Mouse (Mus musculus) midbrain, embryonic 13.5 days (tissue): ENCODE data around the gene Cmas. TPM values are rescaled to one million over a fixed set of nuclear protein-coding genes. Genes with fewer than 3 reads are reported as not detected.

Experiments
- ATAC-seq: fragments of 200-750 bp; cut with Nextera tagmentation; 2 replicates; pipeline ENCODE4 v1.8.0; 2017; ENCODE audit warnings: mild to moderate bottlenecking, moderate TSS enrichment, moderate library complexity
- H3K27ac ChIP-seq: fragments of 300-500 bp; sonication (generic); 2 replicates; pipeline ENCODE4 v1.5.1; 2015; ENCODE audit warnings: inconsistent platforms, mild to moderate bottlenecking, moderate library complexity
- H3K27me3 ChIP-seq: fragments of 300-500 bp; sonication (generic); 2 replicates; pipeline ENCODE4 v1.6.1; 2015; ENCODE audit warnings: mild to moderate bottlenecking, inconsistent platforms
- H3K36me3 ChIP-seq: fragments of 300-500 bp; sonication (generic); 2 replicates; pipeline ENCODE4 v1.6.1; 2015; ENCODE audit warnings: mild to moderate bottlenecking, inconsistent platforms
- H3K4me1 ChIP-seq: fragments of 300-500 bp; sonication (generic); replicated peaks from 2 replicates; pipeline ENCODE4 v1.6.1; 2015; ENCODE audit warnings: inconsistent platforms
- H3K4me2 ChIP-seq: fragments of 300-500 bp; sonication (generic); replicated peaks from 2 replicates; pipeline ENCODE4 v1.6.1; 2015; ENCODE audit warnings: moderate library complexity, mild to moderate bottlenecking, inconsistent platforms
- H3K4me3 ChIP-seq: fragments of 300-500 bp; sonication (generic); replicated peaks from 2 replicates; pipeline ENCODE4 v1.5.1; 2015; ENCODE audit warnings: mild to moderate bottlenecking, inconsistent platforms
- H3K9ac ChIP-seq: fragments of 300-500 bp; sonication (generic); replicated peaks from 2 replicates; pipeline ENCODE4 v1.6.1; 2015; ENCODE audit warnings: mild to moderate bottlenecking, inconsistent platforms
- H3K9me3 ChIP-seq: fragments of 300-500 bp; sonication (generic); 2 replicates; pipeline ENCODE4 v1.6.1; 2016; ENCODE audit warnings: mild to moderate bottlenecking, inconsistent platforms
- WGBS: fragments of 180-500 bp; shearing (Covaris S2); methylation state at CpG from one replicate; pipeline ENCODE4 v1.1.7; 2015; 5-methylcytosine and 5-hydroxymethylcytosine counted together
- polyA plus RNA-seq: library from polyadenylated mRNA; unstranded; fragments of >200 nt; fragmentation: Nextera tagmentation; extraction: Ambion mirVana; gene quantifications from 2 replicates; pipeline ENCODE4 v1.2.1, GENCODE M21; 2015

The Cmas gene
- polyA plus RNA-seq, 1 experiment from 2014 or later = 183 TPM

- no peaks in the 10 kb centered on the region for H3K9me3 ChIP-seq
- no peaks in the 10 kb centered on the region for H3K36me3 ChIP-seq
- H3K27me3 ChIP-seq = no peaks in the 10 kb centered on the region
- ATAC-seq = 0 out of 2 replicates have a peak, but pooled peaks have one; percentile 43
- no peak overlapping the region for H3K27ac ChIP-seq
- no peak overlapping the region for H3K4me3 ChIP-seq
- no peak overlapping the region for H3K4me2 ChIP-seq
- no peak overlapping the region for H3K9ac ChIP-seq
- 49% methylated on average over 8 of the region's 8 CpGs for WGBS
- no peaks in the 10 kb centered on the region for H3K4me1 ChIP-seq
Observed at GRCm38 (mm10) chr6:142735302-142736005, 21.0 kb upstream of the Cmas start.

GRCm38 (mm10) chr6:142738225-142738624 lies 18.3 kb upstream of the Cmas start:
- Histone ChIP-seq H3K27ac (no peak overlapping the region), H3K9ac (no peak overlapping the region), H3K27me3 (no peaks in the 10 kb centered on the region), H3K4me2 (no peak overlapping the region), H3K4me1 (no peaks in the 10 kb centered on the region), H3K4me3 (no peak overlapping the region), H3K36me3 (no peaks in the 10 kb centered on the region), H3K9me3 (no peaks in the 10 kb centered on the region)
- 95% methylated on average over 2 of the region's 2 CpGs for WGBS
- no peak for ATAC-seq

GRCm38 (mm10) chr6:142738637-142739036 lies 17.8 kb upstream of the Cmas start:
- Histone ChIP-seq H3K9me3 (no peaks in the 10 kb centered on the region), H3K36me3 (no peaks in the 10 kb centered on the region)
- WGBS = 88% methylated on average over 6 of the region's 6 CpGs

GRCm38 (mm10) chr6:142741763-142742162 lies 14.7 kb upstream of the Cmas start:
- Histone ChIP-seq H3K27ac (no peak overlapping the region), H3K4me3 (no peak overlapping the region), H3K4me2 (no peak overlapping the region), H3K9me3 (no peaks in the 10 kb centered on the region), H3K9ac (no peak overlapping the region), H3K36me3 (no peaks in the 10 kb centered on the region), H3K4me1 (no peaks in the 10 kb centered on the region), H3K27me3 (no peaks in the 10 kb centered on the region)
- WGBS = 92% methylated on average over 6 of the region's 6 CpGs
- no peak for ATAC-seq

More at GRCm38 (mm10) chr6:142738637-142739036, 17.8 kb upstream of the Cmas start:
- Histone ChIP-seq H3K4me1 (no peaks in the 10 kb centered on the region), H3K4me3 (no peak overlapping the region), H3K27me3 (no peaks in the 10 kb centered on the region), H3K9ac (no peak overlapping the region), H3K27ac (no peak overlapping the region), H3K4me2 (no peak overlapping the region)
- ATAC-seq = no peak

- 58% methylated on average over 4 of the region's 4 CpGs for WGBS
- H3K27ac ChIP-seq = no peak overlapping the region
- no peak for ATAC-seq
- no peaks in the 10 kb centered on the region for H3K27me3 ChIP-seq
- H3K4me1 ChIP-seq = no peaks in the 10 kb centered on the region
- H3K4me3 ChIP-seq = no peak overlapping the region
- no peaks in the 10 kb centered on the region for H3K9me3 ChIP-seq
- H3K36me3 ChIP-seq = no peaks in the 10 kb centered on the region
- no peak overlapping the region for H3K9ac ChIP-seq
- H3K4me2 ChIP-seq = no peak overlapping the region
Observed at GRCm38 (mm10) chr6:142743193-142743592, 13.3 kb upstream of the Cmas start.

- 98% methylated on average over 5 of the region's 5 CpGs for WGBS
- Histone ChIP-seq H3K27me3 (no peaks in the 10 kb centered on the region), H3K9ac (no peak overlapping the region), H3K4me2 (no peak overlapping the region), H3K36me3 (no peaks in the 10 kb centered on the region), H3K4me1 (no peaks in the 10 kb centered on the region), H3K27ac (no peak overlapping the region), H3K4me3 (no peak overlapping the region), H3K9me3 (no peaks in the 10 kb centered on the region)
- ATAC-seq = no peak
Observed at GRCm38 (mm10) chr6:142745484-142745883, 11.0 kb upstream of the Cmas start.

GRCm38 (mm10) chr6:142746765-142747164 lies 9.7 kb upstream of the Cmas start:
- H3K4me1 ChIP-seq = no peaks in the 10 kb centered on the region
- WGBS = 82% methylated on average over 7 of the region's 7 CpGs
- H3K27ac ChIP-seq = no peak overlapping the region
- no peaks in the 10 kb centered on the region for H3K9me3 ChIP-seq
- no peak overlapping the region for H3K4me3 ChIP-seq
- no peak overlapping the region for H3K4me2 ChIP-seq
- no peaks in the 10 kb centered on the region for H3K36me3 ChIP-seq
- H3K27me3 ChIP-seq = no peaks in the 10 kb centered on the region
- ATAC-seq = no peak
- H3K9ac ChIP-seq = no peak overlapping the region

GRCm38 (mm10) chr6:142747165-142747564 lies 9.3 kb upstream of the Cmas start:
- no peaks in the 10 kb centered on the region for H3K4me1 ChIP-seq

GRCm38 (mm10) chr6:142748057-142748708 lies 8.3 kb upstream of the Cmas start:
- H3K27ac ChIP-seq = no peak overlapping the region
- H3K4me2 ChIP-seq = no peak overlapping the region
- H3K4me3 ChIP-seq = no peak overlapping the region
- H3K27me3 ChIP-seq = 0 out of 2 replicates have a peak, but pooled peaks cover 3% of the 10 kb centered on the region
- no peaks in the 10 kb centered on the region for H3K36me3 ChIP-seq
- no peaks in the 10 kb centered on the region for H3K4me1 ChIP-seq
- 84% methylated on average over 8 of the region's 8 CpGs for WGBS
- ATAC-seq = no peak
- no peaks in the 10 kb centered on the region for H3K9me3 ChIP-seq
- H3K9ac ChIP-seq = no peak overlapping the region

More at GRCm38 (mm10) chr6:142747165-142747564, 9.3 kb upstream of the Cmas start:
- H3K36me3 ChIP-seq = no peaks in the 10 kb centered on the region
- WGBS = 89% methylated on average over 2 of the region's 2 CpGs
- no peaks in the 10 kb centered on the region for H3K27me3 ChIP-seq
- H3K27ac ChIP-seq = no peak overlapping the region
- H3K4me2 ChIP-seq = no peak overlapping the region
- H3K9me3 ChIP-seq = no peaks in the 10 kb centered on the region
- H3K9ac ChIP-seq = no peak overlapping the region
- ATAC-seq = no peak
- H3K4me3 ChIP-seq = no peak overlapping the region

- peak; percentile 50; the same call in 1 of the 2 replicates for ATAC-seq
- Histone ChIP-seq H3K36me3 (no peaks in the 10 kb centered on the region), H3K4me1 (no peaks in the 10 kb centered on the region), H3K27me3 (peaks cover 14% of the 10 kb centered on the region), H3K4me2 (no peak overlapping the region), H3K9ac (no peak overlapping the region), H3K4me3 (no peak overlapping the region), H3K27ac (no peak overlapping the region), H3K9me3 (no peaks in the 10 kb centered on the region)
- 49% methylated on average over 9 of the region's 9 CpGs for WGBS
Observed at GRCm38 (mm10) chr6:142751365-142751764, 5.1 kb upstream of the Cmas start.

- ATAC-seq = no peak
- Histone ChIP-seq H3K9me3 (no peaks in the 10 kb centered on the region), H3K9ac (no peak overlapping the region), H3K4me3 (no peak overlapping the region), H3K27ac (no peak overlapping the region), H3K4me2 (no peak overlapping the region), H3K27me3 (peaks cover 14% of the 10 kb centered on the region), H3K36me3 (no peaks in the 10 kb centered on the region), H3K4me1 (peaks cover 1% of the 10 kb centered on the region)
- 40% methylated on average over 14 of the region's 14 CpGs for WGBS
Observed at GRCm38 (mm10) chr6:142752331-142753246, 3.9 kb upstream of the Cmas start.
